Mouse (Mus musculus): ENCODE results near the gene Xpo6.

Gene Xpo6

GRCm38 (mm10) chr7:126200178-126200996 is at the start of gene Xpo6:
TSS of gene Xpo6 (minus strand) at chr7:126200501.
- in situ Hi-C loops (cut with MboI, MseI) = no loop called here

GRCm38 (mm10) chr7:126249986-126250385 is 49.7 kb upstream of the Xpo6 start:
- in situ Hi-C loops (cut with MboI, MseI) = no loop called here

GRCm38 (mm10) chr7:126249146-126249545 is 48.8 kb upstream of the Xpo6 start:
- in situ Hi-C loops (cut with MboI, MseI) = no loop called here

GRCm38 (mm10) chr7:126248641-126249141 is 48.4 kb upstream of the Xpo6 start:
- in situ Hi-C loops (cut with MboI, MseI) = no loop called here

GRCm38 (mm10) chr7:126248088-126248487 is 47.8 kb upstream of the Xpo6 start:
- in situ Hi-C loops (cut with MboI, MseI) = no loop called here

GRCm38 (mm10) chr7:126244168-126244750 is 44.0 kb upstream of the Xpo6 start:
- in situ Hi-C loops (cut with MboI, MseI) = no loop called here

GRCm38 (mm10) chr7:126240814-126241360 is 40.6 kb upstream of the Xpo6 start:
- in situ Hi-C loops (cut with MboI, MseI) = no loop called here

- in situ Hi-C loops (cut with MboI, MseI) = no loop called here
Measured at GRCm38 (mm10) chr7:126236794-126237192, 36.5 kb upstream of the Xpo6 start.

- in situ Hi-C loops (cut with MboI, MseI) = no loop called here
Measured at GRCm38 (mm10) chr7:126236083-126236793, 35.9 kb upstream of the Xpo6 start.

GRCm38 (mm10) chr7:126234611-126235010 is 34.3 kb upstream of the Xpo6 start:
- in situ Hi-C loops (cut with MboI, MseI) = no loop called here

- in situ Hi-C loops (cut with MboI, MseI) = no loop called here
Measured at GRCm38 (mm10) chr7:126232345-126233071, 32.2 kb upstream of the Xpo6 start.

GRCm38 (mm10) chr7:126230357-126231148 is 30.3 kb upstream of the Xpo6 start:
- in situ Hi-C loops (cut with MboI, MseI) = no loop called here

GRCm38 (mm10) chr7:126226136-126226535 is 25.8 kb upstream of the Xpo6 start:
- in situ Hi-C loops (cut with MboI, MseI) = no loop called here

GRCm38 (mm10) chr7:126222753-126223152 is 22.5 kb upstream of the Xpo6 start:
- in situ Hi-C loops (cut with MboI, MseI) = no loop called here

- in situ Hi-C loops (cut with MboI, MseI) = no loop called here
Measured at GRCm38 (mm10) chr7:126220611-126221010, 20.3 kb upstream of the Xpo6 start.

GRCm38 (mm10) chr7:126218311-126218710 is 18.0 kb upstream of the Xpo6 start:
- in situ Hi-C loops (cut with MboI, MseI) = no loop called here

GRCm38 (mm10) chr7:126216867-126217266 is 16.6 kb upstream of the Xpo6 start:
- in situ Hi-C loops (cut with MboI, MseI) = no loop called here

GRCm38 (mm10) chr7:126210856-126211255 is 10.6 kb upstream of the Xpo6 start:
- in situ Hi-C loops (cut with MboI, MseI) = no loop called here

- in situ Hi-C loops (cut with MboI, MseI) = no loop called here
Measured at GRCm38 (mm10) chr7:126200997-126201345, 670 bp upstream of the Xpo6 start.

GRCm38 (mm10) chr7:126199691-126200102 is 604 bp downstream of the Xpo6 start:
- in situ Hi-C loops (cut with MboI, MseI) = no loop called here

GRCm38 (mm10) chr7:126198926-126199325 is 1.4 kb downstream of the Xpo6 start:
- in situ Hi-C loops (cut with MboI, MseI) = no loop called here

Data from T-helper 1 cell (primary cell).